Comparison of ENCODE assay signal across 8 mouse cellular contexts in genomic region chr16:44015416-44016158, GRCm38 (mm10). TPM values are rescaled to one million over a fixed set of nuclear protein-coding genes. Genes with fewer than 3 reads are reported as not detected.
DNase-seq lines count a peak whose midpoint lies in the region; ATAC-seq and TF ChIP-seq lines count a peak whose summit lies in the region.

No protein-coding gene starts in this region.

- 75% methylated on average over 16 of the region's 16 CpGs for WGBS in hindbrain, embryonic 15.5 days
- WGBS in hindbrain, embryonic 16.5 days: 72% methylated on average over 16 of the region's 16 CpGs
- 43% methylated on average over 16 of the region's 16 CpGs for WGBS in liver, embryonic 12.5 days (ENCODE audit: insufficient replicate concordance)

- no peaks in the 10 kb centered on the region for H3K79me2 ChIP-seq in CH12.LX (replicated peaks; ENCODE audit: control insufficient read depth, extremely low read depth, insufficient read depth, poor library complexity, severe bottlenecking)

- in situ Hi-C loops in CH12.LX (cut with MboI; ENCODE audit: low pct_ligation_motif_present, low pct_unique_long_range_greater_than_20kb, low sequenced_read_pairs): no loop called here

- H3K27me3 ChIP-seq in hindbrain, embryonic 15.5 days: no peaks in the 10 kb centered on the region
- H3K27me3 ChIP-seq in hindbrain, embryonic 16.5 days (replicated peaks; ENCODE audit: control insufficient read depth, insufficient read depth, low read length): no peaks in the 10 kb centered on the region
- H3K27me3 ChIP-seq in CH12.LX (replicated peaks): no peaks in the 10 kb centered on the region
- H3K27me3 ChIP-seq in liver, embryonic 12.5 days (replicated peaks): no peaks in the 10 kb centered on the region

- no peaks in the 10 kb centered on the region for H3K36me3 ChIP-seq in hindbrain, embryonic 15.5 days
- no peaks in the 10 kb centered on the region for H3K36me3 ChIP-seq in hindbrain, embryonic 16.5 days (ENCODE audit: control insufficient read depth, insufficient read depth, low read length)
- peaks cover 0 to 9% of the 10 kb centered on the region in 2 experiments for H3K36me3 ChIP-seq in CH12.LX (replicated peaks in 1 of 2; ENCODE audit: control insufficient read depth in 1 of 2, insufficient read depth in 1 of 2, low read length in 1 of 2)
- no peaks in the 10 kb centered on the region for H3K36me3 ChIP-seq in liver, embryonic 12.5 days

- TF ChIP-seq CTCF in CH12.LX (conservative IDR thresholded peaks at IDR 0.05 in 1 of 2, IDR thresholded peaks at IDR 0.05 in 1 of 2; ENCODE audit: low read depth in 2 of 2, low read length in 2 of 2): no peak

- H3K4me2 ChIP-seq in hindbrain, embryonic 15.5 days: peak overlapping the region; percentile 25
- no peak overlapping the region; the same call in 1 of the 2 replicates for H3K4me2 ChIP-seq in hindbrain, embryonic 16.5 days (ENCODE audit: low read length)
- H3K4me2 ChIP-seq in CH12.LX (ENCODE audit: insufficient read depth, low read depth, poor library complexity, severe bottlenecking): peak overlapping the region; percentile 98
- H3K4me2 ChIP-seq in liver, embryonic 12.5 days: peak overlapping the region; percentile 62

- no peak overlapping the region for H3K4me3 ChIP-seq in hindbrain, embryonic 15.5 days
- no peak overlapping the region for H3K4me3 ChIP-seq in hindbrain, embryonic 16.5 days (ENCODE audit: low read length)
- H3K4me3 ChIP-seq in CH12.LX (replicated peaks in 1 of 3; ENCODE audit: low read depth in 2 of 3, low read length in 2 of 3, poor library complexity in 1 of 3): peak overlapping the region; percentile 51 to 73 (median 54)
- H3K4me3 ChIP-seq in brown adipose tissue, adult 24 weeks (ENCODE audit: insufficient read depth, low read depth, low read length): peak overlapping the region; percentile 60
- peak overlapping the region; percentile 47 for H3K4me3 ChIP-seq in liver, embryonic 12.5 days

- DNase-seq in CH12.LX (ENCODE audit: extremely low read depth): no peak
- DNase-seq in frontal cortex, postnatal 14 days (ENCODE audit: low spot score in 2 of 2): no peak
- no peak for DNase-seq in adrenal gland, adult (ENCODE audit: inconsistent age in 2 of 2, low spot score in 1 of 2)
- no peak for DNase-seq in ovary, postnatal 10 days (ENCODE audit: low spot score)

- no peak for TF ChIP-seq EP300 in CH12.LX (IDR thresholded peaks at IDR 0.05; ENCODE audit: low read length)

- dilution Hi-C loops in CH12.LX (cut with MboI; ENCODE audit: extremely low pct_ligation_motif_present, extremely low pct_unique_long_range_greater_than_20kb, low sequenced_read_pairs): no loop called here

- ATAC-seq in hindbrain, embryonic 15.5 days (ENCODE audit: low FRiP score, low read depth): no peak
- ATAC-seq in hindbrain, embryonic 16.5 days: no peak
- ATAC-seq in liver, embryonic 12.5 days: no peak

- no peak for TF ChIP-seq POLR2A in CH12.LX (IDR thresholded peaks at IDR 0.05; ENCODE audit: low read depth, low read length)

- no peaks in the 10 kb centered on the region for H3K9me3 ChIP-seq in hindbrain, embryonic 15.5 days
- H3K9me3 ChIP-seq in hindbrain, embryonic 16.5 days (ENCODE audit: control insufficient read depth, low read length): no peaks in the 10 kb centered on the region
- no peaks in the 10 kb centered on the region for H3K9me3 ChIP-seq in CH12.LX (replicated peaks; ENCODE audit: low read length)
- H3K9me3 ChIP-seq in liver, embryonic 12.5 days (replicated peaks): no peaks in the 10 kb centered on the region

- no peaks in the 10 kb centered on the region for H3K4me1 ChIP-seq in hindbrain, embryonic 15.5 days (replicated peaks)
- H3K4me1 ChIP-seq in hindbrain, embryonic 16.5 days (ENCODE audit: control insufficient read depth, insufficient read depth, low read depth, low read length): no peaks in the 10 kb centered on the region
- H3K4me1 ChIP-seq in CH12.LX (ENCODE audit: control insufficient read depth in 1 of 2, insufficient read depth in 2 of 2): peaks cover 2 to 17% of the 10 kb centered on the region in 2 experiments; a peak in 3 of 4 replicates
- H3K4me1 ChIP-seq in brown adipose tissue, adult 24 weeks (ENCODE audit: control insufficient read depth, insufficient read depth, insufficient read length, low read length): no peaks in the 10 kb centered on the region
- peaks cover 55% of the 10 kb centered on the region for H3K4me1 ChIP-seq in liver, embryonic 12.5 days

- no peak for TF ChIP-seq RAD21 in CH12.LX (IDR thresholded peaks at IDR 0.05; ENCODE audit: low read depth, low read length)

- no peak overlapping the region for H3K9ac ChIP-seq in hindbrain, embryonic 15.5 days
- no peak overlapping the region for H3K9ac ChIP-seq in hindbrain, embryonic 16.5 days (ENCODE audit: low read depth, low read length)
- H3K9ac ChIP-seq in CH12.LX (ENCODE audit: insufficient read depth, low read depth): peak overlapping the region; percentile 83
- H3K9ac ChIP-seq in liver, embryonic 12.5 days: peak overlapping the region; percentile 44

- no peak overlapping the region for H3K27ac ChIP-seq in hindbrain, embryonic 15.5 days (replicated peaks)
- H3K27ac ChIP-seq in hindbrain, embryonic 16.5 days (ENCODE audit: low read depth, low read length): no peak overlapping the region
- no peak overlapping the region for H3K27ac ChIP-seq in CH12.LX (ENCODE audit: insufficient read depth, low read depth)
- no peak overlapping the region for H3K27ac ChIP-seq in brown adipose tissue, adult 24 weeks (replicated peaks; ENCODE audit: low read depth, low read length)
- peak overlapping the region; percentile 2; the same call in 1 of the 2 replicates for H3K27ac ChIP-seq in liver, embryonic 12.5 days

TF ChIP-seq in CH12.LX, 34 proteins besides CTCF, POLR2A, EP300 and RAD21:
- 0 out of 2 replicates have a peak, but pooled peaks have one; percentile 18 for TF ChIP-seq SIN3A (IDR thresholded peaks at IDR 0.05; ENCODE audit: low read length)
- TF ChIP-seq BHLHE40 (IDR thresholded peaks at IDR 0.05; ENCODE audit: low read depth, low read length): peak; percentile 97
- no peak for TF ChIP-seq MAFK (IDR thresholded peaks at IDR 0.05; ENCODE audit: insufficient replicate concordance, low read length)

RNA-seq across cellular contexts. Expression of gene Zdhhc23, which starts 36.0 kb away (rescaled TPM):
- 3.6 and 3.8 TPM in 2 replicates for polyA plus RNA-seq in hindbrain, embryonic 15.5 days (2015; fragmentation: Nextera tagmentation; extraction: Ambion mirVana)
- 3.4 and 3.8 TPM in 2 replicates for polyA plus RNA-seq in hindbrain, embryonic 16.5 days (2015; fragmentation: Nextera tagmentation; extraction: Ambion mirVana)
- total RNA-seq in CH12.LX (2012; rRNA removed): 0.59 and 0.68 TPM in 2 replicates
- 0.07 and 0.20 TPM in 2 replicates for total RNA-seq in CH12.LX (2014; rRNA removed)
- polyA plus RNA-seq in CH12.LX (2012; ENCODE audit: insufficient read length, low read depth): 0.46 and 0.55 TPM in 2 replicates
- polyA plus RNA-seq in brown adipose tissue, adult 24 weeks (2012; ENCODE audit: insufficient read depth, insufficient read length, missing spikeins): 0.40 and 0.46 TPM in 2 replicates
- 0.48 and 0.66 TPM in 2 replicates for polyA plus RNA-seq in liver, embryonic 12.5 days (2016; fragmentation: Nextera tagmentation; extraction: Ambion mirVana)

RNA-seq across cellular contexts. Expression of gene Gramd1c, which starts 47.6 kb away (rescaled TPM):
- 3.4 and 3.5 TPM in 2 replicates for polyA plus RNA-seq in hindbrain, embryonic 15.5 days (2015; fragmentation: Nextera tagmentation; extraction: Ambion mirVana)
- polyA plus RNA-seq in hindbrain, embryonic 16.5 days (2015; fragmentation: Nextera tagmentation; extraction: Ambion mirVana): 3.1 and 3.5 TPM in 2 replicates
- total RNA-seq in CH12.LX (2012; rRNA removed) (1.5 and 1.9 TPM in 2 replicates), CH12.LX (2014; rRNA removed) (3.9 and 5.1 TPM in 2 replicates)
- polyA plus RNA-seq in CH12.LX (2012; ENCODE audit: insufficient read length, low read depth): 3.1 and 3.5 TPM in 2 replicates
- polyA plus RNA-seq in brown adipose tissue, adult 24 weeks (2012; ENCODE audit: insufficient read depth, insufficient read length, missing spikeins): 5.2 and 5.4 TPM in 2 replicates
- 3.4 and 3.7 TPM in 2 replicates for polyA plus RNA-seq in liver, embryonic 12.5 days (2016; fragmentation: Nextera tagmentation; extraction: Ambion mirVana)

Comparison
In these comparisons a context has a peak if more than half of its experiments do, and no peak if none do; other contexts are left out.
1. H3K4me3 ChIP-seq: peak in CH12.LX (3 of 3), brown adipose tissue, adult 24 weeks (single experiment) and liver, embryonic 12.5 days (single experiment); none in hindbrain, embryonic 15.5 days (single experiment) and hindbrain, embryonic 16.5 days (single experiment).
2. H3K9ac ChIP-seq: peak in CH12.LX (single experiment) and liver, embryonic 12.5 days (single experiment); none in hindbrain, embryonic 15.5 days (single experiment) and hindbrain, embryonic 16.5 days (single experiment).